Mouse (Mus musculus) thymus, adult 2 months (tissue): Measurements from ENCODE around the gene Brwd3. TPM values are rescaled to one million over a fixed set of nuclear protein-coding genes. Genes with fewer than 3 reads are reported as not detected.
A peak's percentile ranks its signal among the peaks of the same experiment; 100 is the strongest.

Experiments
- DNase-seq: peaks from one replicate; pipeline ENCODE4 v3.0.0; 2021
- H3K27ac ChIP-seq: fragments of 200-500 bp; 2 replicates; pipeline ENCODE4 v1.5.1; 2012; ENCODE audit warnings: low read length, control low read depth; ENCODE audit not compliant: control insufficient read depth, insufficient read depth
- H3K27me3 ChIP-seq: fragments of 200-500 bp; 2 replicates; pipeline ENCODE4 v1.6.1; 2012; ENCODE audit warnings: mild to moderate bottlenecking, low read length, moderate library complexity, mixed read lengths; ENCODE audit not compliant: control insufficient read depth, insufficient read depth
- H3K36me3 ChIP-seq: fragments of 200-500 bp; 2 replicates; pipeline ENCODE4 v1.6.1; 2012; ENCODE audit warnings: mild to moderate bottlenecking, low read length, moderate library complexity; ENCODE audit not compliant: control insufficient read depth, insufficient read depth
- H3K4me1 ChIP-seq: fragments of 200-500 bp; replicated peaks from 2 replicates; pipeline ENCODE4 v1.6.1; 2012; ENCODE audit warnings: low read length; ENCODE audit not compliant: control insufficient read depth, insufficient read depth
- H3K4me3 ChIP-seq: fragments of 200-500 bp; 2 replicates; pipeline ENCODE4 v1.5.1; 2012; ENCODE audit warnings: mild to moderate bottlenecking, low read length, control low read depth, moderate library complexity; ENCODE audit not compliant: control insufficient read depth, insufficient read depth
- CTCF ChIP-seq: fragments of 200-500 bp; IDR thresholded peaks from 2 replicates; pipeline ENCODE4 v1.5.1; 2012; ENCODE audit warnings: mild to moderate bottlenecking, control low read depth, low read length, moderate library complexity, borderline replicate concordance; ENCODE audit not compliant: control insufficient read depth, poor library complexity, insufficient read depth; ENCODE audit errors: extremely low read depth
- POLR2A ChIP-seq: fragments of 200-500 bp; IDR thresholded peaks from 2 replicates; pipeline ENCODE4 v1.6.1; 2012; ENCODE audit warnings: mild to moderate bottlenecking, low read length, control low read depth, moderate library complexity; ENCODE audit not compliant: control insufficient read depth, poor library complexity, insufficient read depth; ENCODE audit errors: extremely low read depth
- WGBS: fragments of 180-500 bp; shearing (Covaris S2); methylation state at CpG from one replicate; pipeline ENCODE4 v1.1.7; 2018; 5-methylcytosine and 5-hydroxymethylcytosine counted together
- polyA plus RNA-seq: library from polyadenylated mRNA; depleted of rRNA; stranded (reverse); fragments of >200 nt; gene quantifications from 2 replicates; pipeline ENCODE4 v1.2.3, GENCODE M21; 2012

Brwd3 gene
- polyA plus RNA-seq, 1 experiment = 3.3 TPM

GRCm38 (mm10) chrX:108832674-108833189 lies 1.4 kb downstream of the Brwd3 start:
- peaks cover 6% of the 10 kb centered on the region for H3K4me1 ChIP-seq
- no peaks in the 10 kb centered on the region for H3K27me3 ChIP-seq
- no peak for TF ChIP-seq CTCF
- TF ChIP-seq POLR2A = no peak
- H3K4me3 ChIP-seq = peak overlapping the region; percentile 100
- under 1% methylated on average over 13 of the region's 13 CpGs for WGBS
- H3K27ac ChIP-seq = peak overlapping the region; percentile 100
- H3K36me3 ChIP-seq = no peaks in the 10 kb centered on the region
- DNase-seq = peak; percentile 78

- no peak overlapping the region for H3K4me3 ChIP-seq
- DNase-seq = no peak
- H3K27ac ChIP-seq = no peak overlapping the region
- no peaks in the 10 kb centered on the region for H3K36me3 ChIP-seq
- TF ChIP-seq POLR2A (no peak), CTCF (no peak)
- H3K4me1 ChIP-seq = peaks cover 6% of the 10 kb centered on the region
- H3K27me3 ChIP-seq = no peaks in the 10 kb centered on the region
These were observed 2.9 kb downstream of the Brwd3 start for GRCm38 (mm10) chrX:108831231-108831630.

GRCm38 (mm10) chrX:108828111-108828510 lies 6.1 kb downstream of the Brwd3 start:
- DNase-seq = no peak
- Histone ChIP-seq H3K27me3 (no peaks in the 10 kb centered on the region), H3K36me3 (0 out of 2 replicates have a peak, but pooled peaks cover 10% of the 10 kb centered on the region), H3K27ac (no peak overlapping the region; the same call in 1 of the 2 replicates), H3K4me3 (no peak overlapping the region), H3K4me1 (peaks cover 4% of the 10 kb centered on the region)
- TF ChIP-seq CTCF (no peak), POLR2A (no peak)
- 27% methylated on average over 2 of the region's 2 CpGs for WGBS

- no peak for TF ChIP-seq POLR2A
- TF ChIP-seq CTCF = no peak
- 98% methylated on average over 3 of the region's 3 CpGs for WGBS
- H3K27ac ChIP-seq = no peak overlapping the region
- no peaks in the 10 kb centered on the region for H3K4me1 ChIP-seq
- no peaks in the 10 kb centered on the region for H3K27me3 ChIP-seq
- DNase-seq = no peak
- H3K4me3 ChIP-seq = no peak overlapping the region
- H3K36me3 ChIP-seq = no peaks in the 10 kb centered on the region
These were observed 36.9 kb downstream of the Brwd3 start for GRCm38 (mm10) chrX:108797268-108797667.

GRCm38 (mm10) chrX:108783724-108784123 lies 50.4 kb downstream of the Brwd3 start:
- no peaks in the 10 kb centered on the region for H3K27me3 ChIP-seq
- no peak for DNase-seq
- TF ChIP-seq CTCF (no peak), POLR2A (no peak)
- H3K4me1 ChIP-seq = no peaks in the 10 kb centered on the region
- 95% methylated on average over 4 of the region's 4 CpGs for WGBS
- H3K27ac ChIP-seq = no peak overlapping the region
- H3K36me3 ChIP-seq = no peaks in the 10 kb centered on the region
- H3K4me3 ChIP-seq = no peak overlapping the region

- Histone ChIP-seq H3K27ac (no peak overlapping the region), H3K36me3 (no peaks in the 10 kb centered on the region)
- no peak for DNase-seq
These were observed 102.4 kb downstream of the Brwd3 start for GRCm38 (mm10) chrX:108731755-108732154.

GRCm38 (mm10) chrX:108729564-108729963 lies 104.6 kb downstream of the Brwd3 start:
- TF ChIP-seq POLR2A (no peak), CTCF (no peak)
- Histone ChIP-seq H3K4me3 (no peak overlapping the region), H3K27ac (no peak overlapping the region), H3K27me3 (no peaks in the 10 kb centered on the region), H3K4me1 (no peaks in the 10 kb centered on the region), H3K36me3 (no peaks in the 10 kb centered on the region)
- 93% methylated on average over 1 of the region's 1 CpGs for WGBS
- DNase-seq = no peak

More at GRCm38 (mm10) chrX:108731755-108732154, 102.4 kb downstream of the Brwd3 start:
- Histone ChIP-seq H3K4me1 (no peaks in the 10 kb centered on the region), H3K27me3 (no peaks in the 10 kb centered on the region), H3K4me3 (no peak overlapping the region)
- TF ChIP-seq CTCF (no peak), POLR2A (no peak)
